Mouse (Mus musculus) intestine, embryonic 16.5 days (tissue): ENCODE results near the gene Iqgap1. TPM values are rescaled to one million over a fixed set of nuclear protein-coding genes. Genes with fewer than 3 reads are reported as not detected.
A peak's percentile ranks its signal among the peaks of the same experiment; 100 is the strongest.
"Not testable (repeated sequence)": the region's sequence is repeated elsewhere in the genome, so short reads cannot be mapped to it uniquely, and the experiment has no call there.

Experiments
- ATAC-seq: fragments of 200-750 bp; cut with Nextera tagmentation; 2 replicates; pipeline ENCODE4 v1.8.0; 2017; ENCODE audit warnings: moderate TSS enrichment, moderate library complexity
- H3K27ac ChIP-seq: fragments of 300-500 bp; sonication (generic); 2 replicates; pipeline ENCODE4 v1.5.1; 2014; ENCODE audit warnings: mild to moderate bottlenecking, low read length
- H3K27me3 ChIP-seq: fragments of 300-500 bp; sonication (generic); replicated peaks from 2 replicates; pipeline ENCODE4 v1.6.1; 2014; ENCODE audit warnings: low read length, control low read depth, mixed read lengths; ENCODE audit not compliant: control insufficient read depth, insufficient read depth
- H3K36me3 ChIP-seq: fragments of 300-500 bp; sonication (generic); 2 replicates; pipeline ENCODE4 v1.6.1; 2014; ENCODE audit warnings: low read length, control low read depth; ENCODE audit not compliant: control insufficient read depth, insufficient read depth
- H3K4me1 ChIP-seq: fragments of 300-500 bp; sonication (generic); 2 replicates; pipeline ENCODE4 v1.6.1; 2014; ENCODE audit warnings: low read length, control low read depth, mixed read lengths; ENCODE audit not compliant: control insufficient read depth, insufficient read depth
- H3K4me2 ChIP-seq: fragments of 300-500 bp; sonication (generic); 2 replicates; pipeline ENCODE4 v1.6.1; 2014; ENCODE audit warnings: low read depth, low read length, control low read depth
- H3K4me3 ChIP-seq: fragments of 300-500 bp; sonication (generic); 2 replicates; pipeline ENCODE4 v1.5.1; 2014; ENCODE audit warnings: mild to moderate bottlenecking, low read length
- H3K9ac ChIP-seq: fragments of 300-500 bp; sonication (generic); 2 replicates; pipeline ENCODE4 v1.6.1; 2014; ENCODE audit warnings: low read depth, low read length
- H3K9me3 ChIP-seq: fragments of 300-500 bp; sonication (generic); 2 replicates; pipeline ENCODE4 v1.6.1; 2016; ENCODE audit warnings: low read length, control low read depth; ENCODE audit not compliant: control insufficient read depth
- WGBS: fragments of 180-500 bp; shearing (Covaris S2); extraction: QIAGEN DNeasy Blood & Tissue Kit; methylation state at CpG from one replicate; pipeline ENCODE4 v1.1.7; 2014; 5-methylcytosine and 5-hydroxymethylcytosine counted together
- polyA plus RNA-seq: library from polyadenylated mRNA; unstranded; fragments of >200 nt; fragmentation: Nextera tagmentation; extraction: Ambion mirVana; gene quantifications from 2 replicates; pipeline ENCODE4 v1.2.1, GENCODE M21; 2015

The Iqgap1 gene
- polyA plus RNA-seq, 1 experiment from 2014 or later, result 64.3 TPM

GRCm38 (mm10) chr7:80839755-80840154, 14.0 kb upstream of the Iqgap1 start:
- no peak overlapping the region for H3K4me2 ChIP-seq
- ATAC-seq, result peak; percentile 57; the same call in 1 of the 2 replicates
- no peak overlapping the region for H3K9ac ChIP-seq
- H3K27me3 ChIP-seq, result no peaks in the 10 kb centered on the region
- H3K36me3 ChIP-seq, result no peaks in the 10 kb centered on the region
- no peak overlapping the region for H3K27ac ChIP-seq
- no peak overlapping the region for H3K4me3 ChIP-seq
- peaks cover 10% of the 10 kb centered on the region for H3K4me1 ChIP-seq
- H3K9me3 ChIP-seq, result peaks cover 5% of the 10 kb centered on the region

DNA sequence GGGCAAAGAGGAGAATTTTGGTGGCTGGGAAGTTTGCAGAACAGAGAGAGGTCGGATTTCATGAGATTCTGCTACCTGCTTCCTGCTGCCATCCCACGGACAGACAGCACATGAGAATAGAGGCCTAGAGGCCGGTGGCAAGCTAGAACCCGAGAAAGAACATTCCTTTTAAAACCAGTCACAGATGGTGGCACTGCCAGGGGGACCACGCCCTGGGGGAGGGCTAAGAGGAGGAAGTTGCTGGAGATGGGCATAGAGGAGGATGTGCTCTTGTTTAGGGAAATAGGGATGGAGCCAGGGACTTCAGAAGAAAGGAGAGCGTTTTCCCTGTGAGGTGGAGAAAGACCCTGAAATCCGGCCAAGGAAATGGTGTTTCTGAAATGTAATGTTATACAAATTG, 12.5 kb upstream of the Iqgap1 start:
- Histone ChIP-seq H3K9ac (no peak overlapping the region), H3K4me3 (no peak overlapping the region), H3K36me3 (no peaks in the 10 kb centered on the region), H3K9me3 (no peaks in the 10 kb centered on the region), H3K4me1 (peaks cover 15% of the 10 kb centered on the region), H3K4me2 (no peak overlapping the region), H3K27ac (no peak overlapping the region), H3K27me3 (no peaks in the 10 kb centered on the region)
- ATAC-seq, result no peak
- WGBS, result 56% methylated on average over 7 of the region's 7 CpGs

- no peak for ATAC-seq
- Histone ChIP-seq H3K4me1 (peaks cover 15% of the 10 kb centered on the region), H3K27ac (no peak overlapping the region), H3K9ac (no peak overlapping the region), H3K27me3 (no peaks in the 10 kb centered on the region), H3K4me2 (no peak overlapping the region), H3K4me3 (no peak overlapping the region), H3K9me3 (no peaks in the 10 kb centered on the region), H3K36me3 (no peaks in the 10 kb centered on the region)
- 47% methylated on average over 9 of the region's 9 CpGs for WGBS
Measured at GRCm38 (mm10) chr7:80837736-80838135, 12.0 kb upstream of the Iqgap1 start.

DNA sequence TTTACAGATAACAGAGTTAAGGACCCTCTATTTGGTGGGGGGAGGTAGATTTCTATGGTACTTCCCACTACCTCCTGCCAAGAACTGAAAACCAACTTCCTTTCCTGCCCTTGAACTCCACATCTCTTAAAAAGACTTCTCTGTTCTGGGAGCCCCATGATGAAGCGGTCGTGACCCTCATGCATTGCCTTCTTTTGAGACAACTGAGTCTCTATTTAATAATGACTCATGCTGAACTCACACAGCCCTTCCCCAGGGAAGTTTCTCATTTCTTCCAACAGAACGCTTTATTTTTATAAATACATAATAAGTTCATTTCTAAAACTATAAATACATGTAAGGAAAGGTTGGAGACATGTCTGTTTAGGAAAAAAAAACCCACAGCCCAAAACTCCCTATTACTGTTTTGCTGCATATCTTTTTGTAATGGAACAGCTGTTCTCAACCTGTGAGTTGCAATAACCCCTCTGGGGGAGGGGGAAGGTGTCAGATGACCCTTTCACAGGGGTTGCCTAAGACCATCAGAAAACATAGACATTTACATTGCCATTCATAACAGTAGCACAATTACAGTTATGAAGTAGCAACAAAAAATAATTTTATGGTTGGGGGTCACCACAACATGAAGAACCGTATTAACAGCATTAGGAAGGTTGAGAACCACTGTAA, 10.3 kb upstream of the Iqgap1 start:
- H3K4me2 ChIP-seq, result no peak overlapping the region
- H3K9me3 ChIP-seq, result no peaks in the 10 kb centered on the region
- H3K36me3 ChIP-seq, result no peaks in the 10 kb centered on the region
- 69% methylated on average over 4 of the region's 4 CpGs for WGBS
- H3K4me3 ChIP-seq, result no peak overlapping the region
- no peak overlapping the region for H3K27ac ChIP-seq
- no peak overlapping the region for H3K9ac ChIP-seq
- H3K27me3 ChIP-seq, result no peaks in the 10 kb centered on the region
- ATAC-seq, result no peak
- peaks cover 15% of the 10 kb centered on the region for H3K4me1 ChIP-seq

DNA sequence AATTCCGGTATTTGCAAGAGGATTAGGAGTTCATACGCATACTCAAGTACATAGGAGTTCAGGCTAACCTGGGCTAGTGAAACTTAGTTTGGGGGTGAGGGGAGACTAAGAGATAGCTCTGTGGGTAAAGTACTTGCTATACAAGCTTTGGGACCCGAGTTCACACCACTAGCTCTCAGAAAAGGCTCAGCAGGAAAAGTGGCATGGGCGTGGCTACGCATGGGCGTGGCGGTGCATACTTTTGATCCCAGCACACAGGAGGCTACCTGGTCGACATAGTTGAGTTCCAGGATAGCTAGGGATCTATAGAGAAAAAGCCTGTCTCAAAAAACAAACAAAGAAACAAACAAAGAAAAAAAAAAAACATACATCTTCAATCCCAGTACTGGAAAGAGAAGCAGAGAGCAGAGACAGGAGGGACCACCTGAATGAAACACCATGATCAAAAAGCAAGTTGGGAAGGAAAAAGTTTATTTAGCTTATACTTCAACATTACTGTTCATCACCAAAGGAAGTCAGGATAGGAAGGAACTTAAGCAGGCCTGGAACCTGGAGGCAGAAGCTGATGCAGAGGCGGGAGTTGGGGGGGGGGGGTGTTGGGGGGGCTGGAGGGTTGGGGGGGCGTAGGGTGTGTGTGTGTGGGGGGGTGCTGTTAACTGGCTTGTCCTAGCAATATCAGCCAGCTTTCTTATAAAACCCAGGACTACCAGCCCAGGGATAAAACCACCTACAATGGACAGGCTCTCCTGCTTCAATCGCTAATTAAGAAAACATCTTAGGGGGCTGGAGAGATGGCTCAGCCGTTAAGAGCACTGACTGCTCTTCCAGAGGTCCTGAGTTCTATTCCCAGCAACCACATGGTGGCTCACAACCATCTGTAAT, 8.1 kb upstream of the Iqgap1 start:
- Histone ChIP-seq H3K27ac (no peak overlapping the region), H3K4me3 (no peak overlapping the region), H3K9ac (no peak overlapping the region), H3K4me2 (no peak overlapping the region), H3K4me1 (peaks cover 8% of the 10 kb centered on the region), H3K27me3 (no peaks in the 10 kb centered on the region), H3K9me3 (no peaks in the 10 kb centered on the region), H3K36me3 (no peaks in the 10 kb centered on the region)
- peak; percentile 67 for ATAC-seq
- 35% methylated on average over 12 of the region's 12 CpGs for WGBS

GRCm38 (mm10) chr7:80832996-80833650, 7.3 kb upstream of the Iqgap1 start:
- ATAC-seq, result peak; percentile 86
- not testable (repeated sequence) for H3K4me2 ChIP-seq, H3K9me3 ChIP-seq, H3K4me1 ChIP-seq, H3K9ac ChIP-seq, H3K36me3 ChIP-seq, H3K27ac ChIP-seq, H3K27me3 ChIP-seq, H3K4me3 ChIP-seq
- 12% methylated on average over 13 of the region's 14 CpGs for WGBS

DNA sequence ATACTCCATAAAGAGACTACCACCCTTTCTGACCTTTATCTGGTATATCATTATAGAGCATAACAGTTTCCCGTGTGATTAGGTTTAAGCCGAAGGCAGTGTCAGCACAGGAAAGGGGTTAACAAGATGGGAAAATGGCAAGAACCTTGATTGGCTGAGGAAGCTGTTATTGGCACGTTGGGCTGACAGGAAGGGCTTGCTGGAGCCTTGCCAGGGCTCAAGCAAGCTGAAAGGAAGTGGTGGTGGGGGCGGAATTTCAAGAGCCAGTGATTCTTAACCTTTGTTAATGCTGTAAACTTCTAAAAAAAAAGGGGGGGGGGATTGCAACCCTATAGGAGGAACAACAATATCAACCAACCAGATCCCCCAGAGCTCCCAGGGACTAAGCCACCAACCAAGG, 6.4 kb upstream of the Iqgap1 start:
- ATAC-seq, result no peak
- Histone ChIP-seq H3K36me3 (no peaks in the 10 kb centered on the region), H3K4me3 (no peak overlapping the region), H3K9ac (no peak overlapping the region), H3K9me3 (no peaks in the 10 kb centered on the region), H3K27ac (no peak overlapping the region), H3K4me1 (peaks cover 4% of the 10 kb centered on the region), H3K4me2 (no peak overlapping the region), H3K27me3 (no peaks in the 10 kb centered on the region)
- WGBS, result 52% methylated on average over 4 of the region's 4 CpGs

- ATAC-seq, result no peak
- 79% methylated on average over 15 of the region's 15 CpGs for WGBS
- no peaks in the 10 kb centered on the region for H3K36me3 ChIP-seq
- H3K27me3 ChIP-seq, result no peaks in the 10 kb centered on the region
- no peaks in the 10 kb centered on the region for H3K9me3 ChIP-seq
- H3K27ac ChIP-seq, result no peak overlapping the region
- H3K4me3 ChIP-seq, result no peak overlapping the region
- peaks cover 4% of the 10 kb centered on the region for H3K4me1 ChIP-seq
- no peak overlapping the region for H3K4me2 ChIP-seq
- no peak overlapping the region for H3K9ac ChIP-seq
Measured at GRCm38 (mm10) chr7:80830193-80830803, 4.5 kb upstream of the Iqgap1 start.

DNA sequence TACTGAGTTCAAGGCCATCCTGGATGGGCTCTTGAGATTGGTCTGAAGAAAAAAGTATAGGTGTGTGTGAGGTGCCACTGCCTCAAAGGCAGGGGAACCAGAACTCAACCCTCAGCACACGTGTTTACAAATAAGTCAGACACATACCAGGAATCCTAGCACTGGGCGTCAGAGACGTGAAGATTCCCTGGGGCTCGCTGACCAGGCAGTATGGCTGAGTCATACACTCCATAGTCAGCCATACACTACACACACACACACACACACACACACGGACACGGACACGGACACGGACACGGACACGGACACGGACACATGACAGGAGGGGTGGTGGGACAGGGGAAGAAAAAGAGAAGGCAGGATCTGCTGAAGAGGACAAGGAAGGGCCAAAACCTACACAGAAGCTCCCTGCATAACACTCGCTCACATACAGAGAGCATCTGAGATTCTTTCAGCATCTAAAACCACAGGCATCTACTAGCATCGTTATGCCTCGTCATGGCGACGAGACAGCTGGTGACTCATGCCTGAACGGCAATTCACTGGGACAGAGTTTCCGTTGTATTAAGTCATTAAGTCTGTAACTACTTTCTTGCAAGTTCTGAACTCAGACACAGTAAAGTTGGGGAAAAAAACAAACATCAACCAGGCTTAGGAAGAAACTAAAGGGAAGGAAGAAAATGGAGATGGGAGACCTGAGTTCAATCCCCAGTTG, 2.5 kb upstream of the Iqgap1 start:
- ATAC-seq, result no peak

More for the DNA sequence above, 2.5 kb upstream of the Iqgap1 start:
- peaks cover 2% of the 10 kb centered on the region for H3K4me1 ChIP-seq
- H3K36me3 ChIP-seq, result no peaks in the 10 kb centered on the region
- no peak overlapping the region for H3K4me3 ChIP-seq
- H3K4me2 ChIP-seq, result no peak overlapping the region
- H3K27ac ChIP-seq, result no peak overlapping the region
- H3K9ac ChIP-seq, result no peak overlapping the region
- no peaks in the 10 kb centered on the region for H3K27me3 ChIP-seq
- H3K9me3 ChIP-seq, result no peaks in the 10 kb centered on the region
- WGBS, result 65% methylated on average over 18 of the region's 18 CpGs
